Mouse (Mus musculus) MEL (cell line): ENCODE results near the gene Syt8. TPM values are rescaled to one million over a fixed set of nuclear protein-coding genes. Genes with fewer than 3 reads are reported as not detected.

Source experiments
- DNase-seq: peaks from one replicate; pipeline ENCODE4 v3.0.0; 2011; ENCODE audit warnings: low read depth, low spot score
- H3K27ac ChIP-seq: 2 replicates; pipeline ENCODE4 v1.5.1; 2012; ENCODE audit warnings: low read depth, mild to moderate bottlenecking, control low read depth, low read length, moderate library complexity; ENCODE audit not compliant: control insufficient read depth
- H3K27me3 ChIP-seq, 2 experiments: fragments of 150-350 bp in 1 of 2; sonication (generic) in 1 of 2; 2 replicates each; pipeline ENCODE4 v1.6.1; 2012; ENCODE audit warnings: low read length in 2 of 2, mild to moderate bottlenecking in 2 of 2, improper control_type of control experiment in 1 of 2, moderate library complexity in 1 of 2; ENCODE audit not compliant: insufficient read depth in 2 of 2, control insufficient read depth in 1 of 2
- H3K36me3 ChIP-seq, 2 experiments: 2 replicates each; pipeline ENCODE4 v1.6.1; 2012 to 2014; ENCODE audit warnings: low read length in 2 of 2, improper control_type of control experiment in 1 of 2, inconsistent platforms in 1 of 2, mild to moderate bottlenecking in 1 of 2; ENCODE audit not compliant: insufficient read depth in 2 of 2, control insufficient read depth in 1 of 2
- H3K4me1 ChIP-seq, 2 experiments: fragments of 150-350 bp in 1 of 2; sonication (generic) in 1 of 2; 2 replicates each; pipeline ENCODE4 v1.6.1; 2012; ENCODE audit warnings: low read length in 2 of 2, improper control_type of control experiment in 1 of 2, mild to moderate bottlenecking in 1 of 2; ENCODE audit not compliant: insufficient read depth in 2 of 2, control insufficient read depth in 1 of 2
- H3K4me3 ChIP-seq, 2 experiments: fragments of 150-350 bp in 1 of 2; sonication (generic) in 1 of 2; 2 replicates each; pipeline ENCODE4 v1.5.1; 2012; ENCODE audit warnings: low read depth in 2 of 2, low read length in 2 of 2, mild to moderate bottlenecking in 2 of 2, moderate library complexity in 2 of 2, control low read depth in 1 of 2, improper control_type of control experiment in 1 of 2; ENCODE audit not compliant: control insufficient read depth in 1 of 2, insufficient read depth in 1 of 2
- H3K79me2 ChIP-seq: 2 replicates; pipeline ENCODE4 v1.6.1; 2012; ENCODE audit warnings: mild to moderate bottlenecking, low read length, moderate library complexity; ENCODE audit not compliant: control insufficient read depth, poor library complexity, insufficient read depth
- H3K9ac ChIP-seq: 2 replicates; pipeline ENCODE4 v1.6.1; 2012; ENCODE audit warnings: low read depth, mild to moderate bottlenecking, control low read depth, low read length, moderate library complexity; ENCODE audit not compliant: control insufficient read depth, poor library complexity, severe bottlenecking
- H3K9me3 ChIP-seq: fragments of 150-350 bp; sonication (generic); replicated peaks from 2 replicates; pipeline ENCODE4 v1.6.1; 2012; ENCODE audit warnings: mild to moderate bottlenecking, low read length, improper control_type of control experiment, moderate library complexity; ENCODE audit not compliant: insufficient read depth
- CHD1 ChIP-seq: IDR thresholded peaks from 2 replicates; pipeline ENCODE4 v1.6.1; 2012; ENCODE audit warnings: low read depth, mild to moderate bottlenecking, inconsistent platforms, low read length, improper control_type of control experiment
- CHD2 ChIP-seq: IDR thresholded peaks from 2 replicates; pipeline ENCODE4 v1.6.1; 2011; ENCODE audit warnings: low read length, improper control_type of control experiment
- EP300 ChIP-seq, 2 experiments: IDR thresholded peaks; 2 replicates each; pipeline ENCODE4 v1.6.1; 2011; ENCODE audit warnings: improper control_type of control experiment in 2 of 2, low read length in 2 of 2, low read depth in 1 of 2, mild to moderate bottlenecking in 1 of 2
- ETS1 ChIP-seq: IDR thresholded peaks from 2 replicates; pipeline ENCODE4 v1.6.1; 2012; ENCODE audit warnings: low read depth, mild to moderate bottlenecking, inconsistent platforms, low read length, improper control_type of control experiment, moderate library complexity
- GABPA ChIP-seq: IDR thresholded peaks from 2 replicates; pipeline ENCODE4 v1.6.1; 2012; ENCODE audit warnings: low read depth, mild to moderate bottlenecking, inconsistent platforms, low read length, improper control_type of control experiment, moderate library complexity
- KAT2A ChIP-seq: conservative IDR thresholded peaks from 2 replicates; pipeline ENCODE4 v1.6.1; 2012; ENCODE audit warnings: low read depth, low read length, improper control_type of control experiment, inconsistent platforms
- MAFK ChIP-seq: IDR thresholded peaks from 2 replicates; pipeline ENCODE4 v1.6.1; 2011; ENCODE audit warnings: low read depth, mild to moderate bottlenecking, low read length, improper control_type of control experiment, borderline replicate concordance
- MAZ ChIP-seq: IDR thresholded peaks from 2 replicates; pipeline ENCODE4 v1.6.1; 2012; ENCODE audit warnings: low read depth, mild to moderate bottlenecking, inconsistent platforms, low read length, improper control_type of control experiment
- MEF2A ChIP-seq: IDR thresholded peaks from 2 replicates; pipeline ENCODE4 v1.6.1; 2014; ENCODE audit warnings: low read depth, mild to moderate bottlenecking, inconsistent platforms, low read length, improper control_type of control experiment; ENCODE audit not compliant: poor library complexity, insufficient replicate concordance, severe bottlenecking; ENCODE audit errors: extremely low read depth
- MXI1 ChIP-seq: IDR thresholded peaks from 2 replicates; pipeline ENCODE4 v1.6.1; 2011; ENCODE audit warnings: mild to moderate bottlenecking, low read depth, low read length, improper control_type of control experiment
- MYB ChIP-seq: IDR thresholded peaks from 2 replicates; pipeline ENCODE4 v1.6.1; 2011; ENCODE audit warnings: mild to moderate bottlenecking, low read depth, low read length, improper control_type of control experiment
- MYC ChIP-seq: IDR thresholded peaks from 2 replicates; pipeline ENCODE4 v1.6.1; 2011; ENCODE audit warnings: low read depth, mild to moderate bottlenecking, low read length, improper control_type of control experiment, moderate library complexity
- POLR2A ChIP-seq, 2 experiments: IDR thresholded peaks; 2 replicates each; pipeline ENCODE4 v1.6.1; 2011 to 2012; ENCODE audit warnings: low read length in 2 of 2, mild to moderate bottlenecking in 2 of 2, control low read depth in 1 of 2, improper control_type of control experiment in 1 of 2, low read depth in 1 of 2, moderate library complexity in 1 of 2; ENCODE audit not compliant: control insufficient read depth in 1 of 2, insufficient read depth in 1 of 2, poor library complexity in 1 of 2
- POLR2AphosphoS2 ChIP-seq: IDR thresholded peaks from 2 replicates; pipeline ENCODE4 v1.6.1; 2011; ENCODE audit warnings: low read length, improper control_type of control experiment
- RCOR1 ChIP-seq: IDR thresholded peaks from 2 replicates; pipeline ENCODE4 v1.6.1; 2012; ENCODE audit warnings: low read depth, mild to moderate bottlenecking, inconsistent platforms, low read length, improper control_type of control experiment
- SMC3 ChIP-seq: IDR thresholded peaks from 2 replicates; pipeline ENCODE4 v1.6.1; 2011; ENCODE audit warnings: low read depth, low read length, improper control_type of control experiment
- TAL1 ChIP-seq: IDR thresholded peaks from 2 replicates; pipeline ENCODE4 v1.6.1; 2012; ENCODE audit warnings: mild to moderate bottlenecking, inconsistent platforms, low read length, moderate library complexity, mixed read lengths
- TBP ChIP-seq: IDR thresholded peaks from 2 replicates; pipeline ENCODE4 v1.8.0; 2011; ENCODE audit warnings: low read depth, low read length, improper control_type of control experiment
- TCF12 ChIP-seq: IDR thresholded peaks from 2 replicates; pipeline ENCODE4 v1.6.1; 2014; ENCODE audit warnings: low read depth, mild to moderate bottlenecking, inconsistent platforms, low read length, improper control_type of control experiment, moderate library complexity
- USF2 ChIP-seq, 2 experiments: IDR thresholded peaks; 2 replicates each; pipeline ENCODE4 v1.6.1; 2011 to 2012; ENCODE audit warnings: improper control_type of control experiment in 2 of 2, low read length in 2 of 2, borderline replicate concordance in 1 of 2, inconsistent platforms in 1 of 2, low read depth in 1 of 2, mild to moderate bottlenecking in 1 of 2; ENCODE audit not compliant: insufficient read depth in 1 of 2
- ZMIZ1 ChIP-seq: IDR thresholded peaks from 2 replicates; pipeline ENCODE4 v1.6.1; 2012; ENCODE audit warnings: low read depth, mild to moderate bottlenecking, inconsistent platforms, low read length, improper control_type of control experiment, moderate library complexity
- ZNF384 ChIP-seq: IDR thresholded peaks from 2 replicates; pipeline ENCODE4 v1.6.1; 2012; ENCODE audit warnings: low read depth, mild to moderate bottlenecking, inconsistent platforms, low read length, improper control_type of control experiment
- polyA plus RNA-seq, 2 experiments: library from polyadenylated mRNA; stranded (reverse) in 1 of 2; unstranded in 1 of 2; fragments of >175 nt in 1 of 2; fragments of >200 nt in 1 of 2; gene quantifications; 2 replicates each; pipeline versions ENCODE4 v1.2.1 to v1.2.4; 2012; ENCODE audit warnings: low replicate concordance in 2 of 2, low read depth in 1 of 2; ENCODE audit not compliant: insufficient read length in 2 of 2, insufficient read depth in 1 of 2, missing spikeins in 1 of 2
- total RNA-seq: library from RNA; depleted of rRNA; stranded (reverse); fragments of 300-350 nt; gene quantifications from 2 replicates; pipeline ENCODE4 v1.2.3, GENCODE M21; 2012

The Syt8 gene
- total and polyA plus RNA-seq, 3 experiments = not detected

DNA sequence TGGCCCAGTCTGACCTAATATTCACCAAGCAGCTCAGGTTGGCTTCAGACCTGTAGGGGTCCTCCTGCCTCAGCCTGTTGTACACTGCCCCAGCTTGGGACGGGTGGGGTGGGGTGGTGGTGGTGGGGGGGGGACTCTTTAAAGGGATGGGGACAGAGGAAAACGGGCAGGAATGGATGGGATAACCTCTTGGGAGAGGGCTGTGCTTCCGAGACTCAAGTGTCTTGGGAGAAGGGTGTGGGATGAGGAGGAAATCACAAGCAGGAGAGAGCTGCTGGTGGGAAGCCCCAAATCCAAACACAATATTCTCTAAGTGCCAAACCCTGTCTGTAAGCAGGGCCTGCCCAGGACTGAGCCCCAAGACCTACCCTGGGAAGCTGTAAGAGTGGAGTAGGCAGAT lies 18.4 kb upstream of the Syt8 start:
- Histone ChIP-seq H3K79me2 (no peaks in the 10 kb centered on the region), H3K9me3 (no peaks in the 10 kb centered on the region)
- no peak for DNase-seq

DNA sequence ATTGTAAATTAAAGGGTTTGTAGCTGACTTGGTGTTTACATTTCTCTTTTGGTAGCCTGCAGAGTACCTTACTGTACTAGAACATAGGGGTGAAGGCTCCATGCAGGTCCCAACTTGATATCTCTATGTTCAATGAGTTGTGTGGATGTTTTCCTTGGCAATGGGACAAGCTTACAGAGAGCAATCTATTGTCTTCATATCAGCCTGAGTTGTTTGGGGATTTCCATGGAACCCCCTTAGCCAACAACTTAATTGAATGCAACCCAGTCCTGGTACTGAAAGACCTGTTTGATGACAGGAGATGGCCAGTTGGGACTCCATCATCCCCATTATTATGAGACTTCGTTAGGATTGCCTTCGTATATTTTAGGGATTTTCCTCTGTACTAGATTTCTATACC lies 16.6 kb upstream of the Syt8 start:
- Histone ChIP-seq H3K79me2 (no peaks in the 10 kb centered on the region), H3K4me1 (peaks cover 14 to 27% of the 10 kb centered on the region in 2 experiments), H3K36me3 (peaks cover 0 to 17% of the 10 kb centered on the region in 2 experiments; a peak in 2 of 4 replicates), H3K27me3 (no peaks in the 10 kb centered on the region), H3K9me3 (no peaks in the 10 kb centered on the region), H3K9ac (no peak overlapping the region), H3K27ac (no peak overlapping the region; the same call in 1 of the 2 replicates), H3K4me3 (no peak overlapping the region)
- peak in 1 of 2 experiments; percentile 16; a peak in 2 of 4 replicates for TF ChIP-seq EP300 (IDR thresholded peaks at IDR 0.05; ENCODE audit: low read depth in 1 of 2, low read length in 2 of 2)
- TF ChIP-seq USF2 (IDR thresholded peaks at IDR 0.05; ENCODE audit: borderline replicate concordance in 1 of 2, insufficient read depth in 1 of 2, low read depth in 1 of 2, low read length in 2 of 2) = no peak
- peak; percentile 30 for TF ChIP-seq TAL1
- DNase-seq = peak; percentile 50

More for the DNA sequence above, 18.4 kb upstream of the Syt8 start:
- H3K27ac ChIP-seq = no peak overlapping the region
- peaks cover 6 to 23% of the 10 kb centered on the region in 2 experiments for H3K4me1 ChIP-seq
- no peaks in the 10 kb centered on the region for H3K27me3 ChIP-seq
- H3K4me3 ChIP-seq = no peak overlapping the region
- no peak for TF ChIP-seq ZMIZ1
- no peak for TF ChIP-seq USF2 (IDR thresholded peaks at IDR 0.05; ENCODE audit: borderline replicate concordance in 1 of 2, insufficient read depth in 1 of 2, low read depth in 1 of 2, low read length in 2 of 2)
- TF ChIP-seq CHD1 = no peak
- TF ChIP-seq ETS1 = no peak
- TF ChIP-seq GABPA = no peak
- no peak for TF ChIP-seq MAZ
- TF ChIP-seq POLR2AphosphoS2 = no peak
- no peak for TF ChIP-seq ZNF384
- TF ChIP-seq MYC = no peak
- TF ChIP-seq MXI1 = no peak
- no peak for TF ChIP-seq KAT2A
- TF ChIP-seq RCOR1 = no peak
- TF ChIP-seq MYB = no peak
- TF ChIP-seq TBP = no peak
- TF ChIP-seq MAFK = no peak
- no peak for TF ChIP-seq SMC3
- TF ChIP-seq TCF12 = no peak
- TF ChIP-seq POLR2A (IDR thresholded peaks at IDR 0.05; ENCODE audit: control insufficient read depth in 1 of 2, insufficient read depth in 1 of 2, low read depth in 1 of 2, low read length in 2 of 2, poor library complexity in 1 of 2) = no peak
- no peak for TF ChIP-seq MEF2A
- TF ChIP-seq CHD2 = no peak
- TF ChIP-seq, all 39 proteins: peak for 0
- H3K36me3 ChIP-seq = peaks cover 0 to 13% of the 10 kb centered on the region in 2 experiments; a peak in 2 of 4 replicates
- H3K9ac ChIP-seq = no peak overlapping the region
